Comparison of ENCODE assay signal across 22 mouse cellular contexts in genomic region chr6:54157097-54157496, GRCm38 (mm10).
DNase-seq lines count a peak whose midpoint lies in the region; ATAC-seq and TF ChIP-seq lines count a peak whose summit lies in the region.
"Had no signal": no experiment of that assay in that cellular context is flagged by ENCODE, and none has a peak within 500 bp of the region (broad histone marks: within the 10 kb centered on the region; RNA-seq: fewer than 3 reads in every experiment).

No protein-coding gene starts in this region.

- no peak overlapping the region for H3ac ChIP-seq in myocyte (ENCODE audit: control insufficient read depth, insufficient read length)

- H3K4me1 ChIP-seq in megakaryocyte, embryonic 14.5 days, result peaks cover 77% of the 10 kb centered on the region
- H3K4me1 ChIP-seq: embryonic facial prominence, embryonic 15.5 days had no signal

- H3K9me3 ChIP-seq in megakaryocyte, embryonic 14.5 days, result peaks cover 6% of the 10 kb centered on the region; the same call in 1 of the 2 replicates
- H3K9me3 ChIP-seq: embryonic facial prominence, embryonic 13.5 days; embryonic facial prominence, embryonic 15.5 days; forebrain, embryonic 12.5 days had no signal

- H3K4me3 ChIP-seq in megakaryocyte, embryonic 14.5 days (replicated peaks), result peak overlapping the region; percentile 85
- no peak overlapping the region for H3K4me3 ChIP-seq in myocyte
- H3K4me3 ChIP-seq: embryonic facial prominence, embryonic 13.5 days; embryonic facial prominence, embryonic 15.5 days; erythroblast, embryonic 14.5 days; forebrain, embryonic 10.5 days; forebrain, embryonic 12.5 days had no signal

- DNase-seq in frontal cortex, postnatal 14 days (ENCODE audit: low spot score in 2 of 2), result no peak
- DNase-seq in gastrocnemius, postnatal 36 days, result no peak
- DNase-seq: adrenal gland, adult 2 months; adrenal gland, postnatal 10 days; adrenal gland, postnatal 25 days; cerebellum, adult 11 months; cerebellum, adult 18-20 months; cerebellum, adult 9-10 months; cerebellum, postnatal 10 days; cerebellum, postnatal 36 days; embryo, embryonic 11 days had no signal

- TF ChIP-seq POLR2A in myocyte (IDR thresholded peaks at IDR 0.05; ENCODE audit: insufficient read length, low read depth), result no peak

- H3K79me2 ChIP-seq in myocyte (ENCODE audit: control insufficient read depth, insufficient read depth), result no peaks in the 10 kb centered on the region

- intact Hi-C loops in gastrocnemius, postnatal 36 days (cut with DNase I), result no loop called here

- peaks cover 2% of the 10 kb centered on the region for H3K36me3 ChIP-seq in megakaryocyte, embryonic 14.5 days (replicated peaks; ENCODE audit: low read length)
- no peaks in the 10 kb centered on the region for H3K36me3 ChIP-seq in myocyte (ENCODE audit: control insufficient read depth, insufficient read depth)
- H3K36me3 ChIP-seq: embryonic facial prominence, embryonic 13.5 days; embryonic facial prominence, embryonic 15.5 days; forebrain, embryonic 10.5 days; forebrain, embryonic 12.5 days had no signal

- ATAC-seq in frontal cortex, adult (ENCODE audit: low TSS enrichment), result peak; percentile 56
- ATAC-seq in megakaryocyte, adult 5-6 weeks (ENCODE audit: poor library complexity, severe bottlenecking), result no peak
- ATAC-seq: forebrain, embryonic 14.5 days; forebrain, embryonic 16.5 days had no signal

- H3K27me3 ChIP-seq in megakaryocyte, embryonic 14.5 days (replicated peaks), result no peaks in the 10 kb centered on the region
- H3K27me3 ChIP-seq in myocyte (ENCODE audit: control insufficient read depth, insufficient read depth, insufficient read length), result no peaks in the 10 kb centered on the region
- H3K27me3 ChIP-seq: embryonic facial prominence, embryonic 13.5 days; embryonic facial prominence, embryonic 15.5 days; forebrain, embryonic 12.5 days had no signal

- H3K4me2 ChIP-seq in myocyte (ENCODE audit: low read depth), result peak overlapping the region; percentile 30
- H3K4me2 ChIP-seq: embryonic facial prominence, embryonic 13.5 days; embryonic facial prominence, embryonic 15.5 days; forebrain, embryonic 12.5 days had no signal

TF ChIP-seq in myocyte, 11 proteins besides CTCF, POLR2A, EP300 and RAD21:
- TF ChIP-seq MYOG (IDR thresholded peaks at IDR 0.05; ENCODE audit: control insufficient read depth in 1 of 3, insufficient read depth in 1 of 3, insufficient read length in 2 of 3, low read depth in 2 of 3) (peak in 2 of 3 experiments; percentile 27 to 66), MYOD1 (IDR thresholded peaks at IDR 0.05; ENCODE audit: control insufficient read depth in 1 of 3, insufficient read length in 2 of 3, low read depth in 2 of 3) (peak in 2 of 3 experiments; percentile 77 to 80), TCF3 (IDR thresholded peaks at IDR 0.05; ENCODE audit: insufficient read length, low read depth) (no peak), POLR2AphosphoS2 (IDR thresholded peaks at IDR 0.05; ENCODE audit: insufficient read length, low read depth) (no peak), REST (IDR thresholded peaks at IDR 0.05; ENCODE audit: insufficient read depth, insufficient read length) (no peak)
